Comparison of ENCODE assay signal across 11 mouse cellular contexts in genomic region chr19:56974159-56974558, GRCm38 (mm10). TPM values are rescaled to one million over a fixed set of nuclear protein-coding genes. Genes with fewer than 3 reads are reported as not detected.
A peak's percentile ranks its signal among the peaks of the same experiment; 100 is the strongest.
DNase-seq lines count a peak whose midpoint lies in the region; ATAC-seq and TF ChIP-seq lines count a peak whose summit lies in the region.
"Had no signal": no experiment of that assay in that cellular context is flagged by ENCODE, and none has a peak within 500 bp of the region (broad histone marks: within the 10 kb centered on the region; RNA-seq: fewer than 3 reads in every experiment).

No protein-coding gene starts in this region.

- no peaks in the 10 kb centered on the region for H3K36me3 ChIP-seq in heart, embryonic 10.5 days
- H3K36me3 ChIP-seq in lung, embryonic 14.5 days (ENCODE audit: insufficient read depth): no peaks in the 10 kb centered on the region
- H3K36me3 ChIP-seq in stomach, embryonic 14.5 days (ENCODE audit: control insufficient read depth, insufficient read depth, low read length): no peaks in the 10 kb centered on the region; the same call in 1 of the 2 replicates
- no peaks in the 10 kb centered on the region for H3K36me3 ChIP-seq in neural tube, embryonic 15.5 days
- H3K36me3 ChIP-seq in forebrain, embryonic 13.5 days (ENCODE audit: poor library complexity, severe bottlenecking): no peaks in the 10 kb centered on the region
- H3K36me3 ChIP-seq: forebrain, embryonic 10.5 days; hindbrain, embryonic 15.5 days had no signal

- WGBS in heart, embryonic 10.5 days: 24% methylated on average over 4 of the region's 4 CpGs
- WGBS in lung, embryonic 14.5 days: 53% methylated on average over 4 of the region's 4 CpGs
- 65% methylated on average over 4 of the region's 4 CpGs for WGBS in stomach, embryonic 14.5 days
- 86% methylated on average over 4 of the region's 4 CpGs for WGBS in neural tube, embryonic 15.5 days
- WGBS in forebrain, embryonic 13.5 days: 80% methylated on average over 4 of the region's 4 CpGs

- H3K4me2 ChIP-seq in lung, embryonic 14.5 days: no peak overlapping the region
- no peak overlapping the region for H3K4me2 ChIP-seq in stomach, embryonic 14.5 days (replicated peaks; ENCODE audit: low read depth, low read length)
- H3K4me2 ChIP-seq in neural tube, embryonic 15.5 days: no peak overlapping the region
- H3K4me2 ChIP-seq in forebrain, embryonic 13.5 days: no peak overlapping the region
- H3K4me2 ChIP-seq: hindbrain, embryonic 15.5 days had no signal

- peaks cover 36% of the 10 kb centered on the region for H3K4me1 ChIP-seq in heart, embryonic 10.5 days
- peaks cover 10% of the 10 kb centered on the region for H3K4me1 ChIP-seq in lung, embryonic 14.5 days (ENCODE audit: insufficient read depth)
- peaks cover 22% of the 10 kb centered on the region for H3K4me1 ChIP-seq in stomach, embryonic 14.5 days (ENCODE audit: control insufficient read depth, insufficient read depth, low read length)
- peaks cover 15% of the 10 kb centered on the region; the same call in 1 of the 2 replicates for H3K4me1 ChIP-seq in neural tube, embryonic 15.5 days
- H3K4me1 ChIP-seq in forebrain, embryonic 13.5 days: no peaks in the 10 kb centered on the region

- H3K27ac ChIP-seq in heart, embryonic 10.5 days: peak overlapping the region; percentile 67
- H3K27ac ChIP-seq in lung, embryonic 14.5 days (ENCODE audit: low read depth): no peak overlapping the region
- 0 out of 2 replicates have a peak overlapping the region, but pooled peaks have one; percentile 15 for H3K27ac ChIP-seq in stomach, embryonic 14.5 days (ENCODE audit: low read length)
- no peak overlapping the region for H3K27ac ChIP-seq in neural tube, embryonic 15.5 days (replicated peaks)
- H3K27ac ChIP-seq in forebrain, embryonic 13.5 days: no peak overlapping the region
- H3K27ac ChIP-seq: forebrain, embryonic 10.5 days; hindbrain, embryonic 15.5 days had no signal

- no peak for TF ChIP-seq CTCF in lung, embryonic 14.5 days (IDR thresholded peaks at IDR 0.05; ENCODE audit: low read depth)

- no peak overlapping the region for H3K9ac ChIP-seq in lung, embryonic 14.5 days
- no peak overlapping the region; the same call in 1 of the 2 replicates for H3K9ac ChIP-seq in stomach, embryonic 14.5 days (replicated peaks; ENCODE audit: low read depth, low read length)
- H3K9ac ChIP-seq in neural tube, embryonic 15.5 days (replicated peaks): no peak overlapping the region
- H3K9ac ChIP-seq in forebrain, embryonic 13.5 days: no peak overlapping the region
- H3K9ac ChIP-seq: hindbrain, embryonic 15.5 days had no signal

- no peaks in the 10 kb centered on the region for H3K27me3 ChIP-seq in heart, embryonic 10.5 days (ENCODE audit: insufficient read depth, poor library complexity, severe bottlenecking)
- no peaks in the 10 kb centered on the region for H3K27me3 ChIP-seq in lung, embryonic 14.5 days (ENCODE audit: insufficient read depth, low read length)
- H3K27me3 ChIP-seq in stomach, embryonic 14.5 days (ENCODE audit: control insufficient read depth, insufficient read depth, low read length): no peaks in the 10 kb centered on the region
- H3K27me3 ChIP-seq in neural tube, embryonic 15.5 days (replicated peaks): no peaks in the 10 kb centered on the region
- H3K27me3 ChIP-seq in forebrain, embryonic 13.5 days: no peaks in the 10 kb centered on the region
- H3K27me3 ChIP-seq: hindbrain, embryonic 15.5 days had no signal

- peak; percentile 90 for DNase-seq in heart, embryonic 10.5 days (ENCODE audit: low spot score)
- DNase-seq in heart, postnatal 25 days (ENCODE audit: low spot score): no peak
- DNase-seq in lung, embryonic 14.5 days: peak; percentile 65
- no peak for DNase-seq in lung, postnatal 36 days
- DNase-seq in gastrocnemius, postnatal 25 days: peak; percentile 79
- DNase-seq: layer of hippocampus, postnatal 36 days had no signal

- 0 out of 2 replicates have a peak, but pooled peaks have one; percentile 28 for ATAC-seq in lung, embryonic 14.5 days (ENCODE audit: insufficient read depth)
- no peak for ATAC-seq in stomach, embryonic 14.5 days (ENCODE audit: insufficient number of reproducible peaks, insufficient read depth, low FRiP score, low read depth)
- no peak for ATAC-seq in neural tube, embryonic 15.5 days (ENCODE audit: low FRiP score)
- ATAC-seq in forebrain, embryonic 13.5 days: no peak

- no peak overlapping the region for H3K4me3 ChIP-seq in heart, embryonic 10.5 days
- H3K4me3 ChIP-seq in lung, embryonic 14.5 days (ENCODE audit: low read depth, low read length): no peak overlapping the region
- no peak overlapping the region for H3K4me3 ChIP-seq in stomach, embryonic 14.5 days (ENCODE audit: low read depth, low read length)
- no peak overlapping the region for H3K4me3 ChIP-seq in neural tube, embryonic 15.5 days (replicated peaks)
- H3K4me3 ChIP-seq in forebrain, embryonic 13.5 days: no peak overlapping the region
- H3K4me3 ChIP-seq: forebrain, embryonic 10.5 days; hindbrain, embryonic 15.5 days had no signal

- intact Hi-C loops in heart, postnatal 25 days (cut with DNase I): no loop called here

- no peaks in the 10 kb centered on the region for H3K9me3 ChIP-seq in heart, embryonic 10.5 days
- no peaks in the 10 kb centered on the region for H3K9me3 ChIP-seq in lung, embryonic 14.5 days (ENCODE audit: low read depth, low read length)
- no peaks in the 10 kb centered on the region for H3K9me3 ChIP-seq in stomach, embryonic 14.5 days (ENCODE audit: control insufficient read depth, low read depth, low read length)
- no peaks in the 10 kb centered on the region for H3K9me3 ChIP-seq in neural tube, embryonic 15.5 days (replicated peaks)
- H3K9me3 ChIP-seq in forebrain, embryonic 13.5 days (replicated peaks): no peaks in the 10 kb centered on the region
- H3K9me3 ChIP-seq: forebrain, embryonic 10.5 days; hindbrain, embryonic 15.5 days had no signal

RNA-seq across cellular contexts. Expression of gene Afap1l2, which starts 33.9 kb away (rescaled TPM):
- polyA plus RNA-seq in heart, embryonic 10.5 days (2016; fragmentation: Nextera tagmentation; extraction: Ambion mirVana): 1.2 and 1.6 TPM in 2 replicates
- total RNA-seq in heart, postnatal 25 days (2021): 1 to 10 TPM; 5.0 to 5.7 TPM
- 23.3 and 24.2 TPM in 2 replicates for polyA plus RNA-seq in lung, embryonic 14.5 days (2014; fragmentation: Nextera tagmentation; extraction: Ambion mirVana)
- total RNA-seq in gastrocnemius, postnatal 25 days (2021): 1 to 10 TPM; 2.3 to 3.8 TPM
- 24.6 and 28.5 TPM in 2 replicates for polyA plus RNA-seq in stomach, embryonic 14.5 days (2014; fragmentation: Nextera tagmentation; extraction: Ambion mirVana)
- 12.3 and 15.9 TPM in 2 replicates for polyA plus RNA-seq in neural tube, embryonic 15.5 days (2015; fragmentation: Nextera tagmentation; extraction: Ambion mirVana)
- 2.7 and 2.8 TPM in 2 replicates for polyA plus RNA-seq in forebrain, embryonic 13.5 days (2015; fragmentation: Nextera tagmentation; extraction: Ambion mirVana)

Comparison
In these comparisons a context has a peak if more than half of its experiments do, and no peak if none do; other contexts are left out.
1. DNase-seq: peak in heart, embryonic 10.5 days (single experiment), lung, embryonic 14.5 days (single experiment) and gastrocnemius, postnatal 25 days (single experiment); none in heart, postnatal 25 days (single experiment) and lung, postnatal 36 days (single experiment).
2. H3K27ac ChIP-seq: peak in heart, embryonic 10.5 days (single experiment) and stomach, embryonic 14.5 days (single experiment); none in lung, embryonic 14.5 days (single experiment), neural tube, embryonic 15.5 days (single experiment) and forebrain, embryonic 13.5 days (single experiment).